Mouse (Mus musculus): Measurements from ENCODE around the gene Cdc14b.

Cdc14b gene

DNA sequence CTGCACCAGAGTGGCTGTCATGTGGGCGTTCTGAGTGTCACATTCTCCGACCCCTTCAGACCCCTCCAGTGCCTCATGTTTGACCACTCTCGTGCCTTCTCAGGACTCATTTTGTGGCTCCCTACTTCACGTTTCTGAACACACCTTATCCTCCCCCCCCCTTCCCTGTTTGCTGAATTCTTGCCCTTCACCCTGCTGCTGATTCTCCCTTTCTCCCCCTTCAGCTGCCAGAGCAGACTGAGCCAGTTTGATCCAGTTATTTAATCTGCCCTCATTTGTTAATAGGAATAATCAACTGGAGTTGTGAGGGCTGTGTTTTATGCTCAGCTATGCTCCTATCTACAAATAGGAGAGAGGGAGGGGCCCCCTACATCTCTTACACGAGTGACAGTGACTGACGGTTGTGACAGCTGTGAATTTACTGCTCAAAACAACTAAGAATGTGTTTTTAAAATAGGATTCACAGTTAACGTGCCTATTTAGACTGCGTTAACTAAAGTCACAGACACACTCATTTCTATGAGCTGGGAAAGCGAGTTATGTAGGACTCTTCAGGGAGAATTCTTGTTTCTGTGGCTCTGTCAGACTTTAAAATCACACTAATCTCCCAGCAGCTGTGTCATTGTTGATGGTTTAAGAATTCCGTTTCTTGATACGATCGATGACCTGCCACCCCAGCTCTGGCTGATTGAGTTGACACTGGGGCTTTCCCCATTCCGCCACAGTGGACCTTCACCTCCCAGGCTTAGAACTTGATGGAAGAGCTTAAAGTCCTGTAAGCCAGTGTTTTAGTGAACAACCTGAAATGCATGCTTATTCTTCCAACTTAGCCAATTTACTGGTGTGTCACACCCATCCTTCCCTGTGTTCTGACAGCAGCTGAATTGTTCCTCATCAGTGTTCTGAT lies 96.1 kb downstream of the Cdc14b start:
- DNase-seq (ENCODE audit: low read depth, low spot score), result no peak

DNA sequence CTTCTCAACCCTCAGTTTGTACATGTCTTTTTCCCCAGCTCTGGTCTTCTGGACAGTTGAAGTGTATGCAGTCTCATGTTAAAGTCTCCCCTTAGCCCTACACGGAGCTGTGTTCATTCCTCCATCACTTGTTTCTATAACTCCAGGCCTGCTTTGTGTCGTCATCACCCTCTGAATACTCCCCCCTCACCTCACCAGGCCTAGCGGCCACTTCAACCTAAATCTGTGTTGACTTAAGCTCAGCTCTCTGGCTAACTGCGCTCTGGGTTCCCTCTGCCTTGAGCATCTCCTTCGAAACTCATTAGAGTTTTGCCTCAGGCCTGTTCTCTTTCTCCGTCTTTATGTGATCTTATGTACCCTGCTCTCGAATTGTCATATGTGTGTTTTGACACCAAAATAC lies 97.1 kb downstream of the Cdc14b start:
- DNase-seq (ENCODE audit: low read depth, low spot score), result no peak

DNA sequence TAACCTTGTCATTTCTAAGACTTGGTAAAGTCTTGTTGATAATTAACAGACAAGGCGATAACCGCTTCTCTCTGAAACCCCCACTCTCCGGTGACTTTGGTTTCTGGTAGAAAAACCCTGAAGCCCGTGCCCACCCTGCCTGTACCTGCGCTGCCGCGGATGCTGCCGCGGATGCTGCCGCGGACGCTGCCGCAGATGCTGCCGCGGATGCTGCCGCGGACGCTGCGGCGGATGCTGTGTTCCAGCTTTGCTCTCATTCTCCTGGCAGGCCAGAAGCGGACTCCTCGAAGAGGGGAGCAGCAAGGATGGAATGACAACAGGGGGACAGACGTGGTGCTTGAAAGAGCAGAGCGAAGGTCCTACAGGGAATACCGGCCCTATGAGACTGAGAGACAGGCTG lies 105.3 kb downstream of the Cdc14b start:
- DNase-seq (ENCODE audit: low read depth, low spot score), result no peak

DNA sequence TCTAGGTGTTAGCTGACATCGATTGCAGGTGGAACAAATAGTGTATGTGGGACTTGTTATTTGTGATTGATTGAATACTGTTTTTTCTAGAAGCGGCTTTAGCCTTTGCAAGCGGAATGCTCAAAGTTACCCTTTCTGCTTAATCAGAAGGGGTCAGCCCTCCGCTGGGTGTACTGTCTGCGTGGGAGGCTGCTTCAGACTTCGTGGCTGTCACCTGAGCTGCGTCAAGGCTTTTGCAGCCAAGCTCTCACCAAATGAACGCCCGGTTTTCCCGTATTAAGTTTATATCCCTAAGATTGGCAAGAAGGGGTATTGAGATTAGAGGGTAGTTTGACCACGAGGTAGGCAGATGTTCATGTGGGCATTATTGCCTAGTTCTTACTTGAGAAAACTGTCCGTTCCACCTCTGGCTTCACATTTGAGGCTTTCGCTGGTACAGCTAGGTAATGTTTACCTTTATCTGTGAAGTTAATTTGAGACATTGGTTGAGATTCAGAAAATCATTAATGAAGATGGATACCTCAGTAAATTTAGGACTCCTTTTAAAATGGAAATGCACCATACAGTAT lies 111.9 kb downstream of the Cdc14b start:
- DNase-seq (ENCODE audit: low read depth, low spot score), result no peak

DNA sequence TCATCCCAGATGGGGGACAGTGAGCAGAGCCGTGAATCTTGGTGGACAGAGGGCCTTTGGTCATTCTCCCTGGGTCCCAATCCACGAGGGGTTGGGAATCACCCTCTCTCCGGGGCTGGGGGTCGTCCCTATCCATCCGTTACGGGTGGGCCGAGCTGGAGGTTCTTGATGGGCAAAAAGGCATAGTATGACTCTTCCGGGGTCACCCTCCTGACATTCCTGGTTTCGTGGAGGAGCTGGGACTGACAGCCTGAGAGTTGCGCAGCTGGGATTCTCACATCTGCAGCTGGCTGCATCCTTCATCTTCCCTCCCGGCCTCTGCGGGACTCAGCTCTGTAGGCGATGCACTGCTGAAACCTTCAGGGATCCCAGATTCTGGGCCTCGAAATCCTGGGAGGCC lies 112.5 kb downstream of the Cdc14b start:
- DNase-seq (ENCODE audit: low read depth, low spot score), result no peak

DNA sequence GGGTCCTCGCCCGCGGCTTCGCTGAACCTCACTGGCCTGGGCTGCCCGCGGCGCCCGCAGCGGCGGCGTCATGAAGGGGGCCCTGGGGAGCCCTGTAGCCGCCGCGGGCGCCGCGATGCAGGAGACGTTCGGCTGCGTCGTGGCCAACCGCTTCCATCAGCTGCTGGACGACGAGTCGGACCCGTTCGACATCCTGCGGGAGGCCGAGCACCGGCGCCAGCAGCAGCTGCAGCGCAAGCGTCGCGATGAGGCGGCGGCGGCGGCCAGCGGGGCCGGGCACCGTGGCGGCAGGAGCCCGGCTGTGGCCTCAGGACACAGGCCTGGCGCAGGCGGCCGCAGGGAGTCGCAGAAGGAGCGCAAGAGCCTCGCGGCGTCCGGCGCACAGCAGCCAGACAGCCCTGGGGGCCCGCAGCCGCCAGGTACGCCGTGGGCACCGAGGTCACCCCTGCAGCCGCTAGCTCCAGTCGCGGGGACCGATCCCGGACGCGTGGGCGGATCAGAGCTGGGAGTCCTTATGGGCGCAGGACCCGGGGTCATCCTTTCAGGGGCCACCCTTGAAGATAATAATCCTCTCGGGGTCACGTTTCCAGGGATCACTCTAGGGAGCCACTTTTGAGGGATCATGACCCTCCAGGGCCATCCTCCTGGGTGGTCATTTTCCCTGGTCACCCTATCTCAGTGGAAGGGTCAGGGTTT lies 113.0 kb downstream of the Cdc14b start:
- no peak for DNase-seq (ENCODE audit: low read depth, low spot score)

DNA sequence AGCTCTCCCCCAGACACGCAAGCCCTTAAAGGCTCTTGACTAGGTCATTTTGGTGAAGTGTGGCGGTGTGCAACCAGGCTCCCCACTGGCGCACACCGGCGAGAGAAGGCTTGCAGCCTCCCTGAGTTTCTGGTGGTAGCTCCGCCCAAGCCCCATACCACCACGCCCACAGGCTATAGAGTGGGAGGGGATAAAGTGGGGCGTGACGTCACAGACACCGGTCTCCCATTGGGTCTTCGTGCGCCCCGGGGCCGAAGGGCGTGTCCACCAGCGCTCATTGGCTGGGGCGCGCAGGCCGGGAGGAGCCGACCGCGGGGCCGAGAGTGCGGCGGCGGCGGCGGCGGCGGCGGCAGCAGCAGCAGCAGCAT lies 113.6 kb downstream of the Cdc14b start, which contains the start of gene Habp4:
Gene Habp4, plus strand, starts transcription at position 277 of the 368 bp plus-strand sequence.
- DNase-seq (ENCODE audit: low read depth, low spot score), result peak; percentile 92

DNA sequence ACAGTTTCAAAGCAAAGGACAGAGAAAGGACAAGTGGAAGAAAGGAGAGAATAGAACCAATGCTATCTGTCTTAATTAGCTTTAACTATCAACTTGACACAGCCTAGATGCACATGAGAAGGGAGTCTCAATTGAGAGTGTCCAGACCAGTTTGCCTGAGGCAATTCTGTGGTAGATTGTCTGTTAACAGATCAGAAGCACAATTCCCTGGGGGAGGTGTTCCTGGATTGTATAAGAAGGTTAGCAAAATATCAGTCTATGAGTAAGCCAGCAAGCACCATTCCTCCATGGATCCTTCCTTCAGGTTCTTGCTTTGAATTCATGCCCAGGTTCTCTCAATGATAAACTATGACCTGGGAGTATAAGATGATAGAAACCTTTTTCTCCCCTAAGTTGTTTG lies 118.1 kb downstream of the Cdc14b start:
- no peak for DNase-seq (ENCODE audit: low read depth, low spot score)

DNA sequence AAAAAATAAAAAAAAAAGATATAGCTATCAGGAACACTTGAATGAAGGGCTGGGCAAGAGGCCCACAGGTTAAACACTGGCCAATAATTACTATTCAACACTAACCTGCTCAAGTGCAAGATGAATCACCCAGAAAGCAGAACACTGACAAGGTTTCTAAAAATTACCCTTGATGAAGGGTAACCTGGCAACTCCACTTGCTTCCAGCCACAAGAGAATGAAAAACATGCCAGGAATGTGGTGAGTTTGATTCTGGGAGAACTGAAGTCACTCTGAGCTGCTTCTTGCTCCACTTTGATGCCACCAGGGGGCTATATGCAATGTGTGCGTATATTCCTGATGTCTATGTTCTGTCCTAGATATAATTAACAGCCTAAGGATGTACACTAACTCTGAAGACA lies 119.9 kb downstream of the Cdc14b start:
- no peak for DNase-seq (ENCODE audit: low read depth, low spot score)

DNA sequence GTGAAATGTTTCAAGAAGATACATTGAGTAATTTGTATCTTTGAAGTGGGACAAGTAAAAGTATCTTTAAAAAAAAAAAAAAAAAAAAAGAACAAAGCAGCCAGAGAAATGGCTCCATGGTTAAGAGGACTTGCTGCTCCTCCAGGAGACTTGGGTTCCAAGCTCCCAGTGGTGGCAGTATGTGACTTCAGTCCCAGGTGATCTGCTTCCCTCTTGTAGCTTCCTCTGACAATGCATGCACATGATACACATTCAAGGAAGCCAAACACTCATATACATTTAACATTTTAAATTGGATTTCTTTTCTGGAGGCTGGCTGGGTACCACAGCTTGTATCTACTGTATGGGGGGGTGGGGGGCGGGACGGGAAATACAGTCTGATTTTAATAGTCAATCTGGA lies 120.4 kb downstream of the Cdc14b start:
- DNase-seq (ENCODE audit: low read depth, low spot score), result no peak

DNA sequence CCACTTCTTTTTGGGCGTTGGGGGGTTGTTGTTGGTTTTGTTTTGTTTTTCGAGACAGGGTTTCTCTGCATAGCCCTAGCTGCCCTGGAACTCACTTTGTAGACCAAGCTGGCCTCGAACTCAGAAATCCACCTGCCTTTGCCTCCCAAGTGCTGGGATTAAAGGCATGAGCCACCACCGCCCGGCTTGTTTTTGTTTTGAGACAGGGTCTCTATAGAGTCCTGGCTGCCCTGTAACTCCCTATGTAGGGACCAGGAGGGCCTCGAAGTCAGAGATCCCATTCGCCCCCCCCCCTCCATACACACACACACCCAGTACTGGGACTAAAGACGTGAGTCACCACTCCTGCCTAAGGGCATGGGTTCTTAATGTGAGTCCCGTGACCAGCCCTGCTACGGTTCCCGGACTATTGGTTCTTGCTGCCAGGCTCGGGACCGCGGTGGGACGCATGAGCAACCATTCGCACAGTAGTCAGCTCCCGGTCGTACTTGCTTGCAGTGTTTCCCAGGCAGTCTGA lies 121.3 kb downstream of the Cdc14b start:
- no peak for DNase-seq (ENCODE audit: low read depth, low spot score)

DNA sequence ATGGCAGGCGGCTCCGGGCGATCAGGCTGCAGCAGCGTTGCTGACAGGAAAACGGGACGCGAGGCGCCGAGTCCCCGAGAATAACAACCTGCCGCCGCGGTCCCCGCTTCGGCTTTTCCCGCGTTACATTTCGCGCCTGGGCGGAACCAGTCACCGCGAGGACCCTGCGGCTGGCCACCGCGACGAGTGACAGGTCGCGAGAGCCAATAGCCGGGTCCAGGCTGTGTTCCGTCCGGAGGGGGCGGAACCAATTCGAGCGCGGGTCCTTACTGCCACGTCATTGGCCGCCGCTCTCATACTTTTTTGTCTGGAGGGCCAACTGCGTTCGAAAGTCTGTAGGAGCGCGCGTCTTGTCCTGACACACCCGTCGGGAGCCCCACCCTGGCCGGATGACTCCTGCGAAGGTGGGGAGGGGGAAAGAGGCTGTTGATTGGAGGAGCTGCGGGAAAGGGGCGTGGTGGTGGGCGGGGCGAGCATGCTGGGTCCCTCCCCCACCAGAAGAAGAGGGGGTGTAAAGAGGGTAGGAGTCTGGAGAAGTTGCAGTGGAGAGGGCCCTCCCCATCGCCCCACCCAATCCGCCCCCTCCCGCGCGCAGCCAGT lies 121.9 kb downstream of the Cdc14b start, which contains the start of gene Zfp367:
Gene Zfp367, minus strand, starts transcription at position 120 of the 600 bp plus-strand sequence.
- peak; percentile 91 for DNase-seq (ENCODE audit: low read depth, low spot score)

DNA sequence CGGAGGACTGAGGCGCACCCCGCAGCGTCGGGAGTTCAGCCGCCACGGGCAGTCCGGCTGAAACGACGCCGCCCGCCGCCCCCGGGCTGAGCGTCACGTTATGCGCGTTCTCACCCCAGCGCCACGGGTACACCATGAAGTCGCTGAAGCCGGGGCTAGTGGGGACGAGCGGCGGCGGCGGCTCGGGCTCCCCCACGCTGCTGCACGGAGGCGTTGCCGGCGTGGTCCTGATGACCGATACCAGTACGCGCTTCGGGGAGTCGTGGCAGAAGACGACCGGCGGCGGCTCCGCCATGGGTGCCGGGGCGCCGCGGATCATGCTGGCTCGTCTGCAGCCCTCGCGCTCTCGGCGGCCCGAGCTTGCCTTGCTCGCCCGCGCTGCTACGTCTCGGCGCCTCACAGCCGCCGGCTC lies 122.4 kb downstream of the Cdc14b start:
- DNase-seq (ENCODE audit: low read depth, low spot score), result no peak

DNA sequence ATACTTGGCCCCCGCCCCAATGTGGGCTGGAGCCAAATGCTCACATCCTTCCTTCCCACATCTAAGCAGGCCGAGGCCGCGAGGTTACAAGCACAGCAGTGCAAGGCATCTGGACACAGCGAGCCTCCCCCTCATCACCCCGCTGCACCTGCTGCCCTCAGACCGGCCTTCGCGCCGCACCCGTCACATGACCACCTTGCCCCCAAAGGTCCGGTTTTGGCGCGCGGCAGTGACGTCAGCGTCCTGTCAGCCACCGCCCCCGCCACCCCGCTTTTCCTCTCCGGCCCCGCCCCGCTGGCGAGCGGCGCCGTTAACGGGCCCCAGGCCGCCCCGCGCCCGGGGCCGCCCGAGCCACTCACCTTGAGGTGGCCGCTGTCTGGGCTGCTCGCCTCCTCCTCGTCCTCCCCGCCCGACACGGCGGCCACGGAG lies 122.8 kb downstream of the Cdc14b start:
- DNase-seq (ENCODE audit: low read depth, low spot score), result no peak

DNA sequence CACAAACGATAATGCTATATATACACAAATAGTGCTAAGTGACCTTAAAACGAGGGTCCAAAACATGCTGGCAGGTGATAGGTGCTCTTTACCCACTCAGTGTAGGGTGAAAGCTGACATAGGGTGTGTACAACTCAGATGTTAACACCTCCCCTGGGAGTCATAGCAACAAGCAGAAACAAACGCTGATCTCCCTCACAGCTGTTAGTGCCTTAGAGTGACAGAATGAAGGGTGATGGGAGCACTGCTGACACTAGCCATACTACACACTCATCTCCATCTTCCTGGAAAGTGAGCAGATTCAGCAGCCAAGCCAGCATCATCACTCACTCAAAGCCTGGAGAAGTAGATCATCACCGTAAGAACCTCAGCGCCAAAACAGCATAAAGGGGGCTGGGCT lies 125.0 kb downstream of the Cdc14b start:
- DNase-seq (ENCODE audit: low read depth, low spot score), result no peak
